8 mouse cellular contexts compared by ENCODE assay signal in genomic region chr9:64021853-64022561, GRCm38 (mm10). TPM values are rescaled to one million over a fixed set of nuclear protein-coding genes. Genes with fewer than 3 reads are reported as not detected.
DNase-seq lines count a peak whose midpoint lies in the region; ATAC-seq lines count a peak whose summit lies in the region.

Gene Smad6 (minus strand): TSS chr9:64022059.

- H3K4me1 ChIP-seq in embryonic facial prominence, embryonic 15.5 days: peaks cover 39% of the 10 kb centered on the region
- H3K4me1 ChIP-seq in heart, embryonic 10.5 days: peaks cover 67% of the 10 kb centered on the region
- H3K4me1 ChIP-seq in kidney, embryonic 15.5 days: peaks cover 50% of the 10 kb centered on the region
- peaks cover 37% of the 10 kb centered on the region for H3K4me1 ChIP-seq in stomach, embryonic 15.5 days

- DNase-seq in 3T3-L1 (ENCODE audit: low read depth, low spot score) (peak; percentile 98), liver (peak; percentile 89)
- peak; percentile 92 for DNase-seq in adrenal gland, adult 8-10 months
- DNase-seq in heart, embryonic 10.5 days (ENCODE audit: low spot score): peak; percentile 98
- peak; percentile 69 to 81 for DNase-seq in monocyte, adult 2 months (ENCODE audit: low read depth in 1 of 2, low spot score in 2 of 2)

- ATAC-seq in embryonic facial prominence, embryonic 15.5 days (ENCODE audit: insufficient number of reproducible peaks, low FRiP score, low TSS enrichment, low read depth): peak; percentile 78
- peak; percentile 73 for ATAC-seq in kidney, embryonic 15.5 days (replicated peaks; ENCODE audit: low FRiP score)
- ATAC-seq in stomach, embryonic 15.5 days (ENCODE audit: insufficient read depth, low FRiP score, low read depth): peak; percentile 60

- H3K9me3 ChIP-seq in embryonic facial prominence, embryonic 15.5 days (replicated peaks): no peaks in the 10 kb centered on the region
- H3K9me3 ChIP-seq in heart, embryonic 10.5 days: no peaks in the 10 kb centered on the region
- H3K9me3 ChIP-seq in kidney, embryonic 15.5 days (replicated peaks): no peaks in the 10 kb centered on the region
- no peaks in the 10 kb centered on the region for H3K9me3 ChIP-seq in stomach, embryonic 15.5 days

- H3K4me2 ChIP-seq in embryonic facial prominence, embryonic 15.5 days (replicated peaks): peak within 1 kb of the TSS; percentile 88
- peak within 1 kb of the TSS; percentile 93 for H3K4me2 ChIP-seq in kidney, embryonic 15.5 days
- peak within 1 kb of the TSS; percentile 95 for H3K4me2 ChIP-seq in stomach, embryonic 15.5 days

- H3K27me3 ChIP-seq in embryonic facial prominence, embryonic 15.5 days: no peaks in the 10 kb centered on the region
- no peaks in the 10 kb centered on the region for H3K27me3 ChIP-seq in heart, embryonic 10.5 days (ENCODE audit: insufficient read depth, poor library complexity, severe bottlenecking)
- H3K27me3 ChIP-seq in kidney, embryonic 15.5 days: no peaks in the 10 kb centered on the region
- H3K27me3 ChIP-seq in stomach, embryonic 15.5 days (replicated peaks): no peaks in the 10 kb centered on the region

- peak within 1 kb of the TSS; percentile 97 for H3K27ac ChIP-seq in embryonic facial prominence, embryonic 15.5 days (replicated peaks)
- peak within 1 kb of the TSS; percentile 100 for H3K27ac ChIP-seq in heart, embryonic 10.5 days
- peak within 1 kb of the TSS; percentile 98 for H3K27ac ChIP-seq in kidney, embryonic 15.5 days
- peak within 1 kb of the TSS; percentile 99 for H3K27ac ChIP-seq in stomach, embryonic 15.5 days

- peak within 1 kb of the TSS; percentile 74 for H3K4me3 ChIP-seq in embryonic facial prominence, embryonic 15.5 days (replicated peaks)
- H3K4me3 ChIP-seq in heart, embryonic 10.5 days: peak within 1 kb of the TSS; percentile 90
- H3K4me3 ChIP-seq in kidney, embryonic 15.5 days (replicated peaks): peak within 1 kb of the TSS; percentile 86
- peak within 1 kb of the TSS; percentile 80 for H3K4me3 ChIP-seq in stomach, embryonic 15.5 days (replicated peaks)

- H3K9ac ChIP-seq in embryonic facial prominence, embryonic 15.5 days: peak within 1 kb of the TSS; percentile 98
- H3K9ac ChIP-seq in kidney, embryonic 15.5 days: peak within 1 kb of the TSS; percentile 99
- peak within 1 kb of the TSS; percentile 88 for H3K9ac ChIP-seq in stomach, embryonic 15.5 days

- WGBS in embryonic facial prominence, embryonic 15.5 days: under 1% methylated on average over 60 of the region's 60 CpGs
- under 1% methylated on average over 59 of the region's 60 CpGs for WGBS in heart, embryonic 10.5 days
- WGBS in kidney, embryonic 15.5 days: under 1% methylated on average over 60 of the region's 60 CpGs
- WGBS in stomach, embryonic 15.5 days: under 1% methylated on average over 60 of the region's 60 CpGs

- no peaks in the 10 kb centered on the region for H3K36me3 ChIP-seq in embryonic facial prominence, embryonic 15.5 days
- H3K36me3 ChIP-seq in heart, embryonic 10.5 days: peaks cover 33% of the 10 kb centered on the region
- no peaks in the 10 kb centered on the region for H3K36me3 ChIP-seq in kidney, embryonic 15.5 days
- no peaks in the 10 kb centered on the region for H3K36me3 ChIP-seq in stomach, embryonic 15.5 days

RNA-seq across cellular contexts. Expression of gene Smad6, which starts in this region (rescaled TPM):
- total RNA-seq in adrenal gland, adult 8-10 months (2022): 10 to 100 TPM in 1 of 4 experiments, 1 to 10 TPM in 3; 7.6 to 11.1 (median 8.6) TPM
- polyA plus RNA-seq in embryonic facial prominence, embryonic 15.5 days (2015; fragmentation: Nextera tagmentation; extraction: Ambion mirVana): 12.8 and 15.5 TPM in 2 replicates
- 29.4 and 47.2 TPM in 2 replicates for polyA plus RNA-seq in heart, embryonic 10.5 days (2016; fragmentation: Nextera tagmentation; extraction: Ambion mirVana)
- 10.6 and 12.3 TPM in 2 replicates for polyA plus RNA-seq in kidney, embryonic 15.5 days (2015; fragmentation: Nextera tagmentation; extraction: Ambion mirVana)
- 10.0 and 10.8 TPM in 2 replicates for polyA plus RNA-seq in stomach, embryonic 15.5 days (2015; fragmentation: Nextera tagmentation; extraction: Ambion mirVana)

Comparison
In these comparisons a context has a peak if more than half of its experiments do, and no peak if none do; other contexts are left out.
1. Peak in every context shown above with its lines: DNase-seq, ATAC-seq, H3K4me3 ChIP-seq and H3K27ac ChIP-seq.